Mouse (Mus musculus) c-Kit-positive CD71-negative TER-119-negative erythroid progenitor cells, embryonic 14.5 days (primary cell): Measurements from ENCODE around the gene Pbx4.

Source experiments
- DNase-seq: peaks from one replicate; pipeline ENCODE4 v3.0.0-alpha.2; 2013; ENCODE audit warnings: low read depth

Pbx4 gene

DNA sequence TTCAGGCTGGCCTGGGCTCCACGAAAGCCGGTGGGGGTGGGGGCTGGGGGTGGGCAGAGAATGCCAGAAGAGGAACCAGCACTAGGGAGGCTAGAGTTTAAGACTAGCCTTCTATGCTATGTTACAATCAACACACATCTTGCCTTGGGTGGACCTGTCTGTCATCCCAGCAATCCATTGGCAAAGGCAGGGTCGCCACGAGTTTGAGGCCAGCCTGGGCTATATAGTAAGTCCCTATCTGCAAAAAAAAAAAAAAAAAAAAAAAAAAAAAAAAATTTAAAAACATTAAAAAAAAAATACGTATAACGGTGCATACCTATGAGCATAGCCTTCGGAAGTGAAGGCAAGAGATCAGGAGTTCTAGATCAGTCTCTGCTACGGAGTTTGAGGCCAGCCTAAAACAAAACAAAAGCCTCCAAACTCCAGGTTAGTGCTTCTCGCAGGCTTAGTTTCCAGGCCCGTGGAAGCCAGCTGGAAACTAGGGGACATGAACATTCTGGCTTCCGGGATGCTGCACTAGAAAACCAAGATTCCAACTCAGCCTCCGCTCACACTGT lies 68.7 kb downstream of the Pbx4 start:
- DNase-seq: no peak

DNA sequence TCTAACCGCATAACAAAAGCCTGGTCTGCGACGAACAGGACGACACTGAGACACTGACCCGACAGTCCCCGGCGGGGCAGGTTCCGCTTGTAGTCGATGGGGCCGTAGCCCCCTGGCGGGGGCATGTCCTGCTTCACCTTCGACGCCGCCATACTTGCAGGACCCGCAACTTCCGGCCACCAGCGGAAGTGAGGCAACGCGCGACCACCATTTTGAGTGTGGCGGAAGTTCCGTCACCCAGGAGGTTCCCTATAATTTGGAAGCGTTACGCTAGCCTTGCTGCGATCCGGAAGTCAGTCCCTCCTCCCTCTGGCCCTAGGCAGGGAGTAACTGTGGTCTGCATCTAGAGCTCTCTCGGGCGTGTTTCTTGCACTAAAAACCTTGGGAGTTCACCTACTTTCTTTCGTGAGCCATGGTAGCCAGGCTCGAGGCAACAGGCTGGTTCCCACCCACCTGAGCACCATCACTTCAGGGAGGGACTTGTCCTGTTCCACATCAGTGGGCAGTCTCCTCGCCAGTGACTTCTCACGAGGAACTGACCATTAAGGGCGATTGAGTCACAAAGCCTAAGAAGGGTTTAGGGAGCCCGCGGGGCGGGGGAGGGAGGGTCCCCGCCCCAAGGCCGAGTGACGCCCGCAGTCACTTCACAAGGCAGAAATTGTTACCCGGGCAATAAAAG lies 69.3 kb downstream of the Pbx4 start:
- DNase-seq: peak; percentile 95

DNA sequence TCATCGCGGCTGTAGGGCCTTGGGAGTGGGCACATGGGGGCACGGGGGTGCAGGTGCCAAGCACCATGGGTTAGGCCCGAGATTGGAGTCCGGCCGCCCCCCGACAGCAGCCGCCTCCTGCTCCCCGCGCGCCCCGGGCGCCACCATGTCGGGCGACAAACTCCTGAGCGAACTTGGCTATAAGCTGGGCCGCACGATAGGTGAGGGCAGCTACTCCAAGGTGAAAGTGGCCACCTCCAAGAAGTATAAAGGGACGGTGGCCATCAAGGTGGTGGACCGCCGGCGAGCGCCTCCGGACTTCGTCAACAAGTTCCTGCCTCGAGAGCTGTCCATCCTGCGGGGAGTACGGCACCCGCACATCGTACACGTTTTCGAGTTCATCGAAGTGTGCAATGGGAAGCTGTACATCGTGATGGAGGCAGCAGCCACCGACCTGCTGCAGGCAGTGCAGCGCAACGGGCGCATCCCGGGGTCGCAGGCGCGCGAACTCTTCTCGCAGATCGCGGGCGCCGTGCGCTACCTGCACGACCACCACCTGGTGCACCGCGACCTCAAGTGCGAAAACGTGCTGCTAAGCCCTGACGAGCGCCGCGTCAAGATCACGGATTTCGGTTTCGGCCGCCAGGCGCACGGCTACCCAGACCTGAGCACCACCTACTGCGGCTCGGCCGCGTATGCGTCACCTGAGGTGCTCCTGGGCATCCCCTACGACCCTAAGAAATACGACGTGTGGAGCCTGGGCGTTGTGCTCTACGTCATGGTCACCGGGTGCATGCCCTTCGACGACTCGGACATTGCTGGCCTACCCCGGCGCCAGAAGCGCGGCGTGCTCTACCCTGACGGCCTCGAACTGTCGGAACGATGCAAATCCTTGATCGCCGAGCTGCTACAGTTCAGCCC lies 70.1 kb downstream of the Pbx4 start, which contains the start of the genes Tssk6, Ndufa13 and Yjefn3:
Gene Tssk6 (plus strand): TSS at position 22 of the 900 bp plus-strand sequence.
Gene Ndufa13 (minus strand): TSS at position 396 of the 900 bp plus-strand sequence.
Gene Yjefn3 (minus strand): TSS at position 550 of the 900 bp plus-strand sequence.
- DNase-seq: no peak

DNA sequence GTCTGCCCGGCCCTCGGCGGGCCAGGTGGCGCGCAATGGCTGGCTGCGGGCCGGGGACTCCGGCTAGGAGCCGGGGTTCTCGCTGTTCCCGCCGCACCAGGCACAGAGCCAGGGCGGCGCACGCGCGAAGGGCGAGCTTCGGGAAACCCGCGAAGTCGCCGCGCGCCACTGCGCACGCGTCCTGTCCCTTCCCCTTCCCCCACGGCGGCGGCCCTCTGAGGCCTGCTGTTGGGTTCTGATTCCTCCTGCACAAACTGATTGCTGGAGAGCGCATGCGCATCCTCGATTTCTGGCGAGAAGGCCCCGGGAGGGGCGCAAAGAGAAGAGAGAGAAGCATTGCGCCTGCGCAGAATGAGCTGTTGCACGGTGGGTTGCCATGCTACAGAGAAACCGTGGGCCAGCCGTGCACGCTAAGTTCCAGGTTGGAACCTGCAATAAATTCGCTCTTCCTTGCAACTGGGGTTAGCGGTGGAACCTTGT lies 70.8 kb downstream of the Pbx4 start:
- DNase-seq: peak; percentile 99

DNA sequence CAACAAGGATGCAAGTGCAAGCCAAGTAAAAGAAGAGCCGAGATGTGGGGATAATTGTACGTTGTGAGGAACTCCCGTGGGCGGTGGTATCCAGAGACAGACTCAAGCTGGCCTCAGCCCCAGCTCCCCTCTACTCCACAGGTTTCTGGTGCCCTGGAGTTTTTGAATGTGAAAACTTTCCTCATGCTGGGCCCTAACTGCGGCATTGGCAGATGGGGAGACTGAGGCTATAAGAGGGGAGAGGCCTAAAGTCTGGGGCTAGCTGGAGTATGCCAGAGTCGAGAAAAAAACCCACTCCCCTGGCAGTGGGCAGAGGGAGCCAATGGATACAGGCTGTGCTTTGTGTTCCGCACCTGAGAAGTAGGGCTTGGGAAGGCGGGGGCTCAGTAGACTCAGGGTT lies 71.8 kb downstream of the Pbx4 start:
- DNase-seq: no peak

DNA sequence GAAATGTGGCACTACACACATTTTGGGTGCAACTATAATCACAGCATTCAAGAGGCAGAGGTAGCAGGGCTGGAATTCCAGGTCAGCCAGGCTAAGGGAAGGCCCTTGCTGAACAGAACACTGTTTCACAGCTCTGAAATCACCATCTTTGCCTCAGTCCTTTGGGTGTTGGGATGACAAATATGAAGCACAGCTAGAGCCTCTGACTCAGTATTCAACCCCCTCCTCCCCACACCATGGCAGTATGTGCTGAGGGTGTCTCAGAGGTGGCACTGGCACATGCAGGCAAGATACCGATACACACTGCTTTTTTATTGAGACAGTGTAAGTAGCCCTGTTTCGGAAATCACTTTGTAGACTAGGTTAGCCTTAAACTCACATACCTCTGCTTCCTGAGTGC lies 74.0 kb downstream of the Pbx4 start:
- DNase-seq: no peak

DNA sequence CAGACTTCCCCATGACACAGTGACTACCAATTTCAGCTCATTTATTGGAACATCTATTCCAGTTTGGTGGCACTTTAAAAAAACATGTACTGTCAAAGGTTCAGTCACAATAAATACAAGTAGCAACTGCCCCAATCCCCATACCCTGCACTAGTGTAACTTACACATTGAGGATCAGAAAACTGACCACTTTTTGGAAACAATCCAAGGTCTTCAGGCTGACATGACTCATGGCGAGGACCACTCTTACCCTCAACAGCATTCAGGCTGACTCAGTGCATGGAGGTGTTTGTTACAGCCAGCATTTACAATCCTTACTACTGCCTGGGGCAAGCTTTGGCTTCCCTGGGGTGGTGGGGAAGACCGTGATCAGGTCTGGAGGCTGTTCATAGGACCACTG lies 74.8 kb downstream of the Pbx4 start:
- no peak for DNase-seq

DNA sequence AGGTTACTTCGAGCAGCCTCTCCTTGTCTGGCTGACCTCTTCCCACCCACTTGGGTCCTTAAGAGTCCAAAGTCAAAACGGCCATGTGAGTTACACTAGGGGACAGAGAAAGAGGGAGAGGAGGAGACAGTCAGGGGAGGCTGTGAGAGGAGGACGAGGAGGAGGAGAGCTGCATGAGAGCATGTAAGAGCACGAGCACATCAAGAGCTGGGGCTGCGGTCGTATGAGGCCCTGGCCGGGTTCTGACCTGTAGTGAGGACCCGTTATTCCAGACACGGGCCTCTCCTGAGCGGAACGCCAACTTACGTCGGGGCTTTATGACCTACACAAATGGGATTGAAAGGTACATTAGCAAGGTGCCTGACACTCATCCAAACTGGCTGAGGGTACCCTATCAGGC lies 79.6 kb downstream of the Pbx4 start:
- no peak for DNase-seq

DNA sequence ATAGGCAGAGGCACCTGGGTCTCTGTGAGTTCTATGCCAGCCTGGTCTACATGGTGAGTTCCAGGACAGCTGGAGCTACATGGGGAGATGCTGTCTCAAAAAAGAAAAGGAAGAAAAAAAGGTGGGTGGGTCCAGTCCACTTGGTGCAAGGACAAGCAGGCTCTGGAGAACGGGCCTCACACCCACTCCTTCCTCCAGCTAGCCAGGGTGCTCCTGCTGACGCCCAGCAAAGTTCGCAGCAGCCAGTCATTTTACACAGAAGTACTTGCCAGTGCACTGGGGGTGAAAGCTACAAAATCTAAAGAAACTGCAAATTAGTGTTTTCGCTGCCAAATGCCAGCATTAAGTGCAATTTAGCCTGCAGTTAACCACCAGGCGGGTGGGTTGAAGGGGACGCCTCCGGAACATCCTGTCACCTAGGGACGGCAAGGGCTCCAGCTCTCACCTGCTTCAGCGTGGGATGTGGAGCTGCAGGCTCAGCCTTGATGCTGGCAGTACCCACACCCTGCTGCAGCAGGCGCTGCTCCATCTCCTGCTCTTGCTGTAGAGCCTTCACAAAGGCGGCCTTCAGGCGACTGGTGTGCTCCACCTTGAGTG lies 80.3 kb downstream of the Pbx4 start:
- DNase-seq: no peak

DNA sequence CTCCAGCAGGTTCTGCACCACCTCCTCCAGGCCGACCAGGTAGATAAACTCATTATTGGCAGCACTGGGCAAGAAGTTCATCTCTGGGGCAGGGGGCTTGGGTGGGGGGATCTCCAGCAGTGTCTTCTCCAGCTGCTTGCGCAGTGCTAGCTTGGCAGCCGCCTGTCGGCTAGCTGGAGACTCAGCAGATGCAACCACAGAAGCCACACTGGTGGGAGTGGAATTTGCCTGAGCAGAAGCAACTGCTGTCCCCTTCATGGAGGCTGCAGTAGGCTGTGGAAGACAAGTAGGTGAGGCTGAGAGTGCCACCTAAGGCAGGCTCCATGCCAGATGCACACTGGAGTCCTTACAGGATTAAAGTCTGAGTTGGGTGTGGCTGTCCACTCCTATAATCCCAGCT lies 82.2 kb downstream of the Pbx4 start:
- DNase-seq: no peak

DNA sequence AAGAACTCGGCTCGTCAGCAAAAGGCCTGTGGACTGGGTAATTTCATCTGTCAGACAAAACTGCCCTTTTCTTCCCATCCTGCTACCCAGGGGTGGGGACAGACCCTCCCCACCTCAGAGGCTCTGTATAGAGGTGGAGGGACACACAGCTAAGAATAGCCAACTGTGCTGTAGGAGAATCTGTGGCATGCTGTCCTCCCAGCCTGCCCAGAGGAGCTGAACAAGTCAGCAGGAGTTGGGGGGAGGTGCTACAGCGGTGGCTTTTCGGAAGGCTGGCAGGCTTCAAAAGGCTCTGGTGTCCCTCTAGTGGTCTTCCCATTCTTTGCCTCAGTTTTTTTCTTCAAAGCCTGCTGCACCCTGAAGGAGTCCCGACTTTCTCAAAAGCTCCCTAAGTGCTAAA lies 83.5 kb downstream of the Pbx4 start:
- no peak for DNase-seq

DNA sequence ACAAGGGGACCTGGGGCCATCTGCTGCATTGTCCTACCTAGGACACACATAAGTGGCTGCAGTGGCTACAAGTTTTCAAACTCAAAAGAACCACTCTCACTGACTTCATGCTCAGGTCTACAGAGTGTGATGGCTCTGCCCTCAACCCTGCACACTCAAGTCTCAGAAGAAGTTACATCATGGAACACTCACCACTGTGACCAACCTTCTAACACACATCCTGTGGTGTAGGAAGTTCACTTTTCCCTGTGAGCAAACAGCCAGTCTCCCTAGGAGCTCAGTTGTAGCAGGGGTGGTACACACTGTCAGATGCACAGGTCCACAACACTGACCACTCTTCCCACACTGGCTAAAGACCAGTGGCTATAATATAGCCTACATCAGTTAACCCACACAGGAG lies 86.2 kb downstream of the Pbx4 start:
- no peak for DNase-seq

DNA sequence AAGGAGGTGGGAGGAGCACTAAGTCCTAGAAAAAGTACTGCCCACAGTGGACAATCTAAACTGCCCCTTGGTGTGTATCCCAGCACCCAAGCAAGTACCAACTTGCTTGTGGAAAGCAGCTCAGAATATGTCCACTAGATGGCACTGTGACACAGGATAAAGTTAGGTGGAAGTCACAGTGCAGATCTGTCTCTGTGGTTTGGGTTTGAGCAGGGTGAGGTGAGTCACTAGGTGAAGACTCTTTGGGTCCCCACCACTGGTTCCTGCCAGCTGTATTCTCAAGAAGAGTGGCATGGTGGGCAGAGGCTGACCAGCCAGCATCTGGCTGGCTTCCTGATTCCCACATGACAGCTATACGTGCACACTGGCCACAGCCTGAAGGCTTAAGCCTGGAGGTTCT lies 86.7 kb downstream of the Pbx4 start:
- peak; percentile 96 for DNase-seq

DNA sequence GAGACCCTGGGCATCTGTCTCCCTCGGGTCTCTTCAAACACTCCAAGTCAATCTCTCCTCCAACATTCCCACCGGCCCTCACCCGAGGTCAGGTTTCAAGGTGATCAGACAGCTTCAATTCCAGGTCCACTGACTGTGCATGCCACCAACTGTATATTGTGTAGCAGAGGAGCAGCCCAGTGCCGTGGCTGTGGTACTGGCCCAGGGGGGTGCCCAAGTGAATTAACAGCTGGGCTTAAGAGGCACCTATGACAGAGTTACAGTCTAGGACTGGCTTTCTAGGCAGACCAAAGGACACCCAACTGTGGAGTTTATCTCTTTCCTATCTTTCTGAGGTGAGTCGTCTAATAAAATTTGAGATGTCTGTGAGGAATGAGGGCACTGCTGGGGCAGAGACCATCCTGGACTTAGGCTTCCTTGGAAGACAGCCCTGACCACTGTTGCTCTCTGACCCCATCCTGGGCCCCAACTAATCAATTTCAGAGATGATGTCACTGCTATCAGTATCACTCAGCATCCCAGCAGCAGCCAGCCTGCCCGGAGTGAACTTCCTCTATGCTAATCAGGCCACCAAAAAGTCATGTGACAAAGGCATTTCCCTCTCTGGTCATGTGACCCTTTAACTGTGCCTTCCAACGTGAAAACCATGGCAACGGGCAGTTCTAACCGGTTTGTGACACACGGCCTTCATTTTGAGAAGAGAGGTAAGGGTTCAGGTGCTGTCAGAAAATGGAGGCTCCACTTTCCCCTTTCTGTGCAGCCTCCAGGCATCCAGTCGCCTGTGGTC lies 87.8 kb downstream of the Pbx4 start:
- DNase-seq: peak; percentile 81

DNA sequence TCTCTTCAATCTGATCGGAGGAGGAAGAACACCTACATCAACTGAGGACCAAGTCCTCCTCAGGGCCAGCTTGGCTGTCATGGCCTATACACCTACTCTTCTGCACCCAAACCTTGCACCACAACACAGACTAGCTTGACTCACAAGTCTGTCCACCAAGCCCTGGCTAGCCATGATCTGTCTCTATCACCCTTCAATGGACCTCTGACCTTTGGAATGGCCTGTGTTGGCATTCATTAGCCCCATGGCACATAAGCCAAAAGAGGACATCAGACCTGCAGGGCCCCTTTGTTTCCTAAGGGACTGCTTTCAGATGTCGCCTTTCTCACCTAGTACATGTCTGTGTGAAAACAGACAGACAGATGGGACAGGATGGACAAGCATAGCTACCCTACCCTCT lies 88.8 kb downstream of the Pbx4 start:
- DNase-seq: no peak
